Mouse (Mus musculus): ENCODE data around the gene Pald1.

GRCm38 (mm10) chr10:61418131-61418900 is 35.0 kb upstream of the Pald1 start:
- TF ChIP-seq CTCF (IDR thresholded peaks at IDR 0.05; ENCODE audit: low read depth): no peak
- TF ChIP-seq EP300 (IDR thresholded peaks at IDR 0.05; ENCODE audit: low read depth): no peak
